Mouse (Mus musculus) lung, postnatal 4 days (tissue): ENCODE measurements at regions not wholly inside any gene's neighbourhood (a gene's known extent, or its start where the extent isn't known, plus 50 kb on each side); places are given as distances from the start of the nearest gene placed in this dataset.
A peak's percentile ranks its signal among the peaks of the same experiment; 100 is the strongest.
"Not testable (repeated sequence)": the region's sequence is repeated elsewhere in the genome, so short reads cannot be mapped to it uniquely, and the experiment has no call there.

Experiments
- DNase-seq, 2 experiments: peaks; one replicate each; pipeline ENCODE4 v3.0.0; 2021

DNA sequence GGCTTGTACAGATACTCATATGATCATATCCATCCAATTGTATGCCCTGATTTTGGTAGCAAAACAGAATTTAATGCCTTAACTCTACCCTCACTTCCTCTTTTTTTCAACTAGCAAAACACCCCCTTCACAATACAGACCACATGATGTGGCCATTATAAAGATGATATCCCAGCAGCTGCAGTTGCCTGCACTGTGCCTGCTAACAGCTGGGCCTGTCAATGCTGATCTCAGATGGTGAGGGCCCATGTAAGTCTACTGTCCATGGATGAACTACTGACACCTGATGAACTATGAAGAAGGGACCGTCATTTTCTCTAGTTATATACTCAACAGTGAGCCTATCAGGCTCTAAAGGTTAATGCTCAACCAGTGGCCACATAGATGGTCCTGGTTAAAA, 191.8 kb upstream of the Fmr1 start:
- DNase-seq, result no peak

DNA sequence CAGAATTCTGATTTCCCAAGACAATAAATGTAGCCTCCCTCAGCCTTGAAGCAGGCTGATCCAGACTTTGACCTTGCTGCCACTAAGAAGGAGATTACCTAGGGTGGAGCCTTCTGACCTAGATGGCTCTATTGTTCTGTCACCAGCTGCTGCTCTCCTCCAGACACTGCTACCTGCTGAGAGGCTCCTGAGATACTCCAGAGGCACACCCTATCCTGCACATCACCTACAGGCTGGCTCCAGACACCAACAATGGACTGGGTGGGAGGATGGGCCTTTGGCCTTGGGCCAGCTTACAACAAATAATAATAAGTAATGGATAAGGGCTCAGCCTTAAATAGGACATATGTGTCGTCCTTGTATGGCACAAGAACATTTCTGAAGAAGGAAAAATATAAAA, 186.3 kb upstream of the Fmr1 start:
- not testable (repeated sequence) for DNase-seq

DNA sequence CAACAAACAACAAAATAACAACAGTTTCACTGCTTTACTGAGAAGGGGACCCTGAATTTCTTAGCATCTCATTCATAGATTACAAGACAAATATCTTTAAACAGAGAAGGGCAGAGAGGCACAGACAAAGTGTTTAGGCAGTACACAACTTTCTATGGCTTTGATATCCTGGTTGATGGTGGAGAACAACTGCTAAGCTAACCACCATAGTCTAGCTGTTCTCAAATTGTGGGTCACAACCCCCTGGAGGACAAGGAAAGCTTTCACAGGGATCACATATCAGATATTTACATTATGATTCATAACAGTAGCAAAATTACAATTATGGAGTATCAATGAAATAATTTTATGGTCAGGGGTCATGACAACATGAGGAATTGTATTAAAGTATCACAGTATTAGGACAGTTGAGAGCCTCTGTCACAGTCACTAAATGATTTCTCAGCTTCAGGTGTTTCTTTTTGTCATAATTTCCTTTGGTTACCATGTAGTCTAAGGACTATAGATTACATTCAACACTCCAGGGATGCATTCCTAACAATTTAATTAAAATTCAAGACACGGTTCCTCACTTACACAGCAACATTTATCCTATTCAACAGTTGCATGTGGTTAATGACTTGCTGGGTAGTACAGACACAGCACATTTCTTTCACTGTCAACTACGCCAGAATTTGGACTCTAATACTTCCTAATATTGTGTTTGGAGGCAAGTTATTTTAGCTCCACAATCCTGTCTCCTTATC, 183.8 kb upstream of the Fmr1 start:
- no peak for DNase-seq

GRCm38 (mm10) chrX:68495144-68495493, 183.2 kb upstream of the Fmr1 start:
- DNase-seq, result peak; percentile 3 to 18

DNA sequence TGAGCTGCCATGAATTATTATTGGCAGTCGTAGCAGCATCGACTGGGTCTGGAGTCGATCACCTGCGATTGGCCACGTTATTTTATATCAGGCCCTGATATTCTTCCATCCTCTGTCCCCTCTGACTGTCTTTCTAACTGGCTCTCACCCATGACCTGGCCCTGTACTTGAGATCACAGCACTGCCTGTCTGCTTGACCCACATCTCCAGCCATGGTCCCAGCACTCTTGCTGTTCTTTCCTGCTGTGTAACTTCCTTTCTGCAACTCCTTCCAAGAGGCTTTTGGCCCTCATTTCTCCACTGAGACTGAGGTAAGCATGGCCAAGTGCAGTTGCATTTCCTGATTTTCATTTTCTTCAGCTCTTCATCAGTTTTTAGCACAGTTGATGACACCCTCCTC, 182.6 kb upstream of the Fmr1 start:
- no peak for DNase-seq

DNA sequence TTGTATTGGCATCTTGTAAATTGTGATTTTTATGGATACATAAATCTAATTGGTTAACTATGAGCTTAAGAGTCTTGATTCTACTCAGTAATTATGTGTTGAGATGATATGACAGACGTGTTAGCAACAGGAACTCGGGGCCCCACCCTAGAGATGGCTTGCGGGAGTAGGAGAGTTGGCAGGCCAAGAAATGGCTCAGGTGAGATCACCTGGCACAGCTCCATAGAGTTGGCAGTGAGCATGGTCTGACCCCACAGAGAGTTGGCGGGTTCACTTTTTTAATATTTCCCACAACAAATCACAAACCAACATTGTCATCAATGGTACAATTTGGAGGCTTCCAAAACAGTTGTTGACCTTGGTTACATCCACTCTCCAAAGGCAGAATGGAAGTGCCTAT, 180.5 kb upstream of the Fmr1 start:
- DNase-seq, result no peak

DNA sequence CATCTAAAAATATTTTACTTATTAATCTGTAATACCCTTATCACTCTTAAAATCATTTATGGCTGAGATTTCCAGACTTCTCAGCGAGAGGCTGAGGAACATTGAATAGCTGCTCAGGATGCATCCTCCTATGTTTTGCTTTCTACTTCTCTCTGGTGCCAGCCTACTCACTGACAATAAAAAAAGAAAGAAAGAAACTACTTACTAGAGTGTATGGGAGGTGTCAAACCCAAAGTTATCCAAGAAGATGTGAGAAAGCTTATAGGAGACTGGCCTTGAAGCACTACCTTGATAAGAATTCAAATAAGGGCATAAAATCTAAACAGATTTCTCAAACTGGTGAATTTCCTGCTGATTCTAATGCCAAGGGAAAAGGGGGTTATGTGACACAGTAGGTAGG, 175.4 kb upstream of the Fmr1 start:
- DNase-seq, result no peak

GRCm38 (mm10) chrX:68507664-68508063, 170.7 kb upstream of the Fmr1 start:
- DNase-seq, result no peak

GRCm38 (mm10) chrX:68512213-68512766, 166.1 kb upstream of the Fmr1 start:
- no peak for DNase-seq

GRCm38 (mm10) chrX:68546561-68546960, 131.8 kb upstream of the Fmr1 start:
- no peak for DNase-seq

DNA sequence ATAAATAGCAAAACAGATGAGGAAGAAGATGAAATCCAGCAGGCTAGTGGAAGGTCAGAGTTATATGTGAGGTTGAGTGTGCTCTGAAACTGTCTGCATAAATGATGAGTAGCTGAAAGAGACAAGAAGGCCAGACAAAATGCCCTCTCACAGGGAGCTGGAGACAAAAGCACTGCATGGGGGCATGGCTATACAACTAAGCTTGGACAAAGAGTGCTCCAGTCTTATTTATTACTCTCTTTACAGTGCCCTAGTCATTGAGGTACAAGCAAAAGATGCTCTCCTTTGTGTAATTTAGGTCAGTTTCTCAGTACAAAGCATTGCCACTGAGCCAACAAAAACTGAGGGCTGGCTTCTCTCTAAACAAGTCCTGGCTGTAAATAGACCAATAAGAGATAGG, 124.3 kb upstream of the Fmr1 start:
- DNase-seq, result no peak

DNA sequence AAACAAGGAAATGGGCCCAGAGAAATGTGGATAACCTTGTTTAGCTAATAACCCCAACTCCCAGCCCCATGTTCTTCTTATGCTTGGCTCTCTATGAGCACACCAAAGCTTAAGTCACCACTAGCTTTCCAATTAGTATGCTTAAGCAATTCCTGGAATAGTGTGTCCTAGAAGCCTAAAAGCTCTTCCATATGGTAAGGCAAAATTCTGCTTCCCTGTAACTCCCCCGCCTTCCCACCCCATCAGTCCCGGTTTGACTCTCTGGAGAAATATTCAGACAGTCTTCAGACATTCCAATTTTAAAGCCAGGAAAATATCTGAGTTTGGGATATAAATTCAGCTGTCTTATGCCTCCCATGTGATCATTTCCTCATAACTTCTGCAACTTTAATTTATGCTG, 120.6 kb upstream of the Fmr1 start:
- no peak for DNase-seq

GRCm38 (mm10) chrX:68585246-68585645, 93.1 kb upstream of the Fmr1 start:
- no peak for DNase-seq

DNA sequence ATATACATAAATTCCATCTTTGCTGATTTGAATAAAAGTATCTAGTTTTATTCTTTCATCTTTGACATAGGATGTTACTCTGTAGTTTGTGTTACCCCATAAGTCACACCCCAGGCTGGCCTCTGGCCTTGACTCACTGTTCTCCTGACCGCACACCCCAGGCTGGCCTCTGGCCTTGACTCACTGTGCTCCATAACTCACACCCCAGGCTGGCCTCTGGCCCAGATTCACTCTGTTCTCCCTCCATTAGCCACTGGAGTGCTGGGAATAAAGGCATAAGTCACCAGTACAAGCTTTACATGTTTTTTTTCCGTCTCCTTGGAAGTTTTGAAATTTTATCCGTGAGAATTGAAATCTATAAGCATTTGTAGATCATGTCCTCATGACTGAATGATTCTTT, 56.2 kb upstream of the Fmr1 start:
- no peak for DNase-seq
